Mouse (Mus musculus): ENCODE measurements at regions not wholly inside any gene's neighbourhood (a gene's known extent, or its start where the extent isn't known, plus 50 kb on each side); places are given as distances from the start of the nearest gene placed in this dataset.

DNA sequence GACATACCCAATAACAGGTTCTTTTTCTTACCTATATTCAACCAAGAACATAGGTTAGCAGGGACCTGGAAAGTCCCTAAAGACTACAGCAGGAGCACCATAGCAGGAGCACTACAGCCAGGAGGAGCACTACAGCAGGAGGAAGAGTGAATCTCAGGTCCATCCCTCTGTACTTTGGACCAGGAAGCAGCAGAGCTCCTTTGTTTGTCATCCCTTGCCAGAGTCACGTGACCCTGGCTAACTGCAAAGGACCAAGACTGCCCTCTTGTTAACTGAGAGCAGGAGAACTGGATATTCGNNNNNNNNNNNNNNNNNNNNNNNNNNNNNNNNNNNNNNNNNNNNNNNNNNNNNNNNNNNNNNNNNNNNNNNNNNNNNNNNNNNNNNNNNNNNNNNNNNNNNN lies 172.2 kb upstream of the Samsn1 start:
- TF ChIP-seq CTCF (conservative IDR thresholded peaks at IDR 0.05; ENCODE audit: low read length) (no peak), POU5F1 (IDR thresholded peaks at IDR 0.05; ENCODE audit: borderline replicate concordance, low read length) (no peak), NANOG (IDR thresholded peaks at IDR 0.05; ENCODE audit: borderline replicate concordance, low read length) (no peak)
